Mouse (Mus musculus) intestine, embryonic 16.5 days (tissue): ENCODE measurements at regions not wholly inside any gene's neighbourhood (a gene's known extent, or its start where the extent isn't known, plus 50 kb on each side); places are given as distances from the start of the nearest gene placed in this dataset.
A peak's percentile ranks its signal among the peaks of the same experiment; 100 is the strongest.

Experiments used
- ATAC-seq: fragments of 200-750 bp; cut with Nextera tagmentation; 2 replicates; pipeline ENCODE4 v1.8.0; 2017; ENCODE audit warnings: moderate TSS enrichment, moderate library complexity
- H3K27ac ChIP-seq: fragments of 300-500 bp; sonication (generic); 2 replicates; pipeline ENCODE4 v1.5.1; 2014; ENCODE audit warnings: mild to moderate bottlenecking, low read length
- H3K27me3 ChIP-seq: fragments of 300-500 bp; sonication (generic); replicated peaks from 2 replicates; pipeline ENCODE4 v1.6.1; 2014; ENCODE audit warnings: low read length, control low read depth, mixed read lengths; ENCODE audit not compliant: control insufficient read depth, insufficient read depth
- H3K36me3 ChIP-seq: fragments of 300-500 bp; sonication (generic); 2 replicates; pipeline ENCODE4 v1.6.1; 2014; ENCODE audit warnings: low read length, control low read depth; ENCODE audit not compliant: control insufficient read depth, insufficient read depth
- H3K4me1 ChIP-seq: fragments of 300-500 bp; sonication (generic); 2 replicates; pipeline ENCODE4 v1.6.1; 2014; ENCODE audit warnings: low read length, control low read depth, mixed read lengths; ENCODE audit not compliant: control insufficient read depth, insufficient read depth
- H3K4me2 ChIP-seq: fragments of 300-500 bp; sonication (generic); 2 replicates; pipeline ENCODE4 v1.6.1; 2014; ENCODE audit warnings: low read depth, low read length, control low read depth
- H3K4me3 ChIP-seq: fragments of 300-500 bp; sonication (generic); 2 replicates; pipeline ENCODE4 v1.5.1; 2014; ENCODE audit warnings: mild to moderate bottlenecking, low read length
- H3K9ac ChIP-seq: fragments of 300-500 bp; sonication (generic); 2 replicates; pipeline ENCODE4 v1.6.1; 2014; ENCODE audit warnings: low read depth, low read length
- H3K9me3 ChIP-seq: fragments of 300-500 bp; sonication (generic); 2 replicates; pipeline ENCODE4 v1.6.1; 2016; ENCODE audit warnings: low read length, control low read depth; ENCODE audit not compliant: control insufficient read depth
- WGBS: fragments of 180-500 bp; shearing (Covaris S2); extraction: QIAGEN DNeasy Blood & Tissue Kit; methylation state at CpG from one replicate; pipeline ENCODE4 v1.1.7; 2014; 5-methylcytosine and 5-hydroxymethylcytosine counted together

DNA sequence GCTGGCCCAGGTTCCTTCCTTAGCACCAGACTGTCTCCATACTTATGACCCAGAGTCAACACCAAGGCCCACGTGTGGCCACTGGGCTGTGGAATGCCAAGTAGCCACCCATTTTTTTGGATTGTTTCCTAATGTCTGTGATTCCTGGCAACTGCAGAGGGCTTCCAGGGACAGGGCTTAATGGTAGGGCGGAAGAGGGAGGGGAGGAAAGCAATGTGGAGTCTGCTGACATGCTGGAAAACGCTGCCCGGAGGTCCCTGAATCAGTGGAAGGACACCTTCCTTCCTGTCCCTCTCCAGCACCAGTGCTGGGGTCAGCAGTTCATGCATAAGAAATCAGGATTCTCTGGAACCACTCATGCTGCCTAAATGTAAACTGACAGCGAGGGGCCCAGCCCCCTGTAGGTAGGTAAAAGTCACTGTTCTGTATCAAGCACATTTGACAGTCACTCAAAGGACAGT lies 90.8 kb downstream of the Iyd start:
- Histone ChIP-seq H3K27me3 (no peaks in the 10 kb centered on the region), H3K9me3 (no peaks in the 10 kb centered on the region), H3K4me1 (peaks cover 5% of the 10 kb centered on the region; the same call in 1 of the 2 replicates), H3K4me3 (no peak overlapping the region), H3K9ac (no peak overlapping the region), H3K27ac (no peak overlapping the region), H3K4me2 (no peak overlapping the region), H3K36me3 (no peaks in the 10 kb centered on the region)
- ATAC-seq: peak; percentile 38; the same call in 1 of the 2 replicates
- 33% methylated on average over 5 of the region's 5 CpGs for WGBS

DNA sequence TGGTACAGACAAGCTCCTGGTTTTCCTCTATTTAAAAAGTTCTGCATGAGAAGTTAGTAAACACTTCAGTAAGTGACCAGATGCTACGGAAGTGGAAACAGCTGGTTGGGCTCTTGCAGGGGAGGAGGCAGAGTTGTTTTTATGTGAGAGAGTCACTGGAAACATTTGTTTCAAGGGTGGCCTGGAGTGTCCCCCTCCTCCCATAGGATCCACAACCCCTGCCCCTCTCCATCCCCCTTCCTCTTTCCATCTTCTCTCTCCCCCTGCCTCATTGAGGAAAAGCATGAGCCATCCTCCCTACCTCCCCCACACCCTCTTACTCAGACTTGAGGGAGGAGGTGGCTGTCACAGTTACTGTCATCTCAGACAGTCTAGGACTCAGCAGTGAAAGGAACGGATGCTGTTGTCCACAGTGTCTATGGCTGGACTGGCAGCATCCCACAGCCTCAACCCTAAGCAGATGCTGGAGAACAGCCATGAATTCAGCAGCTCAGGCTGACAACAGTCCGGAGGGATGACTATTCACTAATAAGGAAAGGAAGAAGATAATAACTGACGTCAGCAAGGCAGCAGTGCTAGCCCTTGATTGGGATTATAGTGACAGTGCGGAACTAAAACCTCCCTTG lies 93.9 kb downstream of the Iyd start:
- no peak overlapping the region for H3K9ac ChIP-seq
- no peaks in the 10 kb centered on the region for H3K27me3 ChIP-seq
- H3K4me3 ChIP-seq: no peak overlapping the region
- H3K27ac ChIP-seq: peak overlapping the region; percentile 84
- H3K36me3 ChIP-seq: no peaks in the 10 kb centered on the region
- ATAC-seq: peak; percentile 87
- H3K4me2 ChIP-seq: no peak overlapping the region
- peaks cover 5% of the 10 kb centered on the region; the same call in 1 of the 2 replicates for H3K4me1 ChIP-seq
- WGBS: 44% methylated on average over 5 of the region's 5 CpGs
- no peaks in the 10 kb centered on the region for H3K9me3 ChIP-seq

DNA sequence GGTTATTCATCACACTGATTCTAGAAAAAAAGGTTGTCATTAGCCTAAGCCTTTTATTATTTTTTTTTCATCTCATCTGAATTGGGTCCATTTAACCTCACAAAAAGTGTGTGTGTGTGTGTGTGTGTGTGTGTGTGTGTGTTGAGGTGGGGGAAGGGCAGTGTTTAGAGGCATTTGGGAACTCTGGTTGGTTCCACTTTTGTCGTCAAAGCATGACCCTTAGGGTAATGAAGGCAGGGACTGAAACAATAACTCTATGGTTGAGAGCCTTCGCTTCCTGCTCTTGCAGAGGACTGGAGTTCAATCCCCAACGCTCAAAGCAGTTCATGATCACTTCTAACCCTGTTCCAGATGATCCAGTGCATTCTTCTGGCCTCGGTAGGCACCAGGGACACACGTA lies 96.1 kb upstream of the Plekhg1 start:
- H3K4me3 ChIP-seq: no peak overlapping the region
- no peak overlapping the region for H3K27ac ChIP-seq
- no peaks in the 10 kb centered on the region for H3K36me3 ChIP-seq
- WGBS: 77% methylated on average over 5 of the region's 5 CpGs
- no peaks in the 10 kb centered on the region for H3K27me3 ChIP-seq
- no peak overlapping the region for H3K9ac ChIP-seq
- no peak for ATAC-seq
- H3K9me3 ChIP-seq: no peaks in the 10 kb centered on the region
- H3K4me2 ChIP-seq: no peak overlapping the region
- H3K4me1 ChIP-seq: no peaks in the 10 kb centered on the region

DNA sequence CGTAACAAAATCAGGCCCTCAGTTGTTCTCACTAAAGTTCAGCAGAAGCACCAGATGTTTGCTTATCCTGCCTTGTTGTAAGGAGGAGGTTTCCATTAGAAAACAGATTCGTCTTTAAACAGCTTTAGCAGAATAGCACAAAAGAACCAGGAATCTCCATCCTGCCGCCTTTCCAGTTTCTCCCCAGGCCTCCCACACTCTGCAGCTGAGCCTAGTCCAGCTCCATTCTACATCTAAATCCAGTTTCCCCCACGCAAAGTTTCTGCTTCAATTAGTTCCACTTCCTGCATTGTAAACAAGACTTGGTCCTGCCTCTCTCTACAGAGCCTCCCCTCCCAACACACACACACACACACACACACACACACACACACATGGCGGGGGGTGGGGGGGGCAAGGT lies 95.1 kb upstream of the Plekhg1 start:
- Histone ChIP-seq H3K4me1 (no peaks in the 10 kb centered on the region), H3K9ac (no peak overlapping the region), H3K4me2 (no peak overlapping the region), H3K9me3 (no peaks in the 10 kb centered on the region), H3K27ac (no peak overlapping the region), H3K27me3 (no peaks in the 10 kb centered on the region), H3K36me3 (no peaks in the 10 kb centered on the region), H3K4me3 (no peak overlapping the region)
- ATAC-seq: no peak
- WGBS: 59% methylated on average over 5 of the region's 5 CpGs

DNA sequence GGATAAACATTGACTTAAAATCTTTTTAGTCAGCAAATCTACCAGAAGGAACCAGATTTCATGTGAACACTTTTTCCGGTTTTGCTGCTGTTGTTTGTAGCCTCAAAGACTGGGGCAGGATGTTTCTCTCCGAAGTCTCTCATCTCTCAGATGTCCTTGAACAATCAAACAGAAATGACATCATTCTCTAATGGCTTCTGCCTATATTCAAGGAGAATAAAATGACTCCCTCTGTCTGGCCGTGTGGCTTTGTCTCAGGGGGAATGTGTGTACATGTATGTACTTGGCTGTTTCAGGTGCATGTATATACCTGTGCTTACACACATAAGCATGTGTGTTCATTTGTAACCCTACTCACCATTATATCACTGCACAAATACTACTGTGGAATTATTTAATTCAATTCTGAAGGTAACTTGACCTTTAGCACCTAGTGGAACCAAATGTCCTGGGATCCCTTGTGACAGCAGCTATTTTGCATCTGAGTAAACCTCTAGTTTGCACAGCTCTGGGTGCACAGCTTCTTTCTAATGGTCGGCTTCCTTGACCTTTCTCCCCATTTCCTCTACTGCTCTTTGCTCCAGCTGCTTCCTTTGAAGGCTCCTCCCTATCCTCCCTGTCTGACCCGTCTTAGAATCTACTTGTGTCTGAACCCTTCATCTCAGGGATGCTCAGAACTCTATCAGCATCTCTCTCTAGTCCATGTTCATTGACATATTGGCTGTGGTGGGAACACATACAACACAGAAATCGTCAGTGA lies 93.8 kb upstream of the Plekhg1 start:
- 51% methylated on average over 6 of the region's 6 CpGs for WGBS
- no peak overlapping the region for H3K9ac ChIP-seq

DNA sequence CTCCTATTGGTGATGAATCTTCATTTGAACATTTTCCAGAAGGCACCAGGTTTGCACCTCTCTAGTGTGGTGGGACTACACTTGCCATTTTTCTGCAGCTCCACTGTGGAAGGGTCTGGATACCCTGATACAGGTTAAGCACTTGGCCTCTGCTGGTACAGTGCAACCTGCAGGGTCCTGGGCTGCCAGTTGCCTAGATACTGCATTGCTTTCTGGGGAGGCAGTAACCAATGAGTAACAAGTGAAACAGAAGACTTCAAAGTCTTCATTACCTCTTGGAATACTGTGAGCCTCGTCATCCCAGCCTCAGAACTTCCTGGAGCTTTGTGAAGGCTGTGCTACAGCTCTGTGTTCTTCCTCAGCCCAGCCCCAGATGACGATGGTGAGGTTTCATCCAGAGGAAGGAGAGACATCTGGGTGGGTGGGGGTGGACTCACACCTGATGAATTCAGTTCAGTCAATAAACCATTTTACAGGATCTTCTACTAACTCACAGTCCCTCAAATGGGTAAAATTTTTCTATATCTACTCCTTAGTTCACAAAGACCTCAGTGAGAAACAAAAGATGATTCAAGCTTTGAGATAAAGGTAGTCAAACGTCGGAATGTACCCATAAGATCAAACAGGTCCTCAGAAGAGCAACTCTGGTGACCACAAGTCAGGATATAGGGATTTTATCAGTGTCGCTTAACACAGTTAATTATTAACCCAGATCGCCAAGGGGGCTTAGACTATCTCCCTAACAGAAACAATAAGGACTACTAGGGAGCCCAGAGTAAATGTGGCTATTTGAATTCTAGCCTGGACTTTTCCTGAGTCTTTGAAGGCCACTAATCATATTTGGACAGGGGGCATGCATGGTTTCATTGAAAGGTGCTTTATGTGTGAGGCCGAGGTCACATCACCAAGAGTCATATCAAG lies 92.1 kb upstream of the Plekhg1 start:
- H3K27ac ChIP-seq: no peak overlapping the region

More for the DNA sequence above, 93.8 kb upstream of the Plekhg1 start:
- Histone ChIP-seq H3K4me3 (no peak overlapping the region), H3K27me3 (no peaks in the 10 kb centered on the region), H3K36me3 (no peaks in the 10 kb centered on the region), H3K9me3 (no peaks in the 10 kb centered on the region), H3K4me1 (0 out of 2 replicates have a peak, but pooled peaks cover 2% of the 10 kb centered on the region), H3K27ac (no peak overlapping the region), H3K4me2 (no peak overlapping the region)
- ATAC-seq: no peak

DNA sequence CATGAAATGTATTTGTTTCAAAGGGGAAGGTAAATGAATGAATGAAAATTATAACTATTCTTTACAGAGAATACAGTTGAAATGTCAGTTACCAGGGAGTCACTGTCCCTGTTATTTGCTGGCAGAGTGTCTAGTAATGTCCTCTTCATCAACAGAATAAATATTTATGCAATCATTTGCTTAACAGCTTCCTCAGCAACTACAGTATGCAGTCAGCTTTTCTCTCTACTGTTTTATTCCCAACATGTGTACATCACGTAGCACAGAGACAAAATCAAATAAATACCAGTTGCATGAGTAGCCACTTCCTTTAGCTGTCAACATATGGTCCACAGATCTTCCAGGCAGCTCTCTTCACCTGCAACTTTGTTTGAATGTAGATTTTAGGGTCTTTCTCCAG lies 90.2 kb upstream of the Plekhg1 start:
- 50% methylated on average over 1 of the region's 1 CpGs for WGBS
- no peaks in the 10 kb centered on the region for H3K27me3 ChIP-seq
- H3K9ac ChIP-seq: no peak overlapping the region
- peak overlapping the region; percentile 23; the same call in 1 of the 2 replicates for H3K27ac ChIP-seq
- H3K4me2 ChIP-seq: no peak overlapping the region
- 0 out of 2 replicates have a peak, but pooled peaks cover 2% of the 10 kb centered on the region for H3K4me1 ChIP-seq
- no peak overlapping the region for H3K4me3 ChIP-seq
- no peaks in the 10 kb centered on the region for H3K9me3 ChIP-seq
- no peak for ATAC-seq
- H3K36me3 ChIP-seq: no peaks in the 10 kb centered on the region

More for the DNA sequence above, 92.1 kb upstream of the Plekhg1 start:
- Histone ChIP-seq H3K36me3 (no peaks in the 10 kb centered on the region), H3K4me3 (no peak overlapping the region), H3K27me3 (no peaks in the 10 kb centered on the region), H3K9me3 (no peaks in the 10 kb centered on the region), H3K9ac (no peak overlapping the region), H3K4me1 (0 out of 2 replicates have a peak, but pooled peaks cover 2% of the 10 kb centered on the region), H3K4me2 (no peak overlapping the region)
- WGBS: 50% methylated on average over 7 of the region's 7 CpGs
- ATAC-seq: peak; percentile 54

DNA sequence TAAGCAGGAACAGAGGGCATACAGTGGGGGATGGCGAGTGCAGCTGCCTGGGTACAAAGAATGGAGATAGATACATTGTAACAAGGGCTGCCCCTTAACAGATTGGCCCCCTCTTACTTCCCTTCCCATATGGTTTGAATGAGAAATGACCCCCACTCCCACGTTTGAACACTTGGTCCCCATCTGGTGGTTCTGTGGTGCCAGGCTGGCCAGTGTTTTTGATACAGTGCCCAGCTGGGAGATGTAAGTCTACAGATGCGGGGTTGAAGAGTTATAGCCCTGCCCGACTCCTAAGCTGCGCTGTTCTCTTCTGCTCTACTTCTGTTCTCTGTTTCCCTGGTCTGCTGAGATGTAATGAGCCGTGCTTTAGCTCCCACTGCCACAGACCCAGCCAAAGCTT lies 89.6 kb upstream of the Plekhg1 start:
- H3K36me3 ChIP-seq: no peaks in the 10 kb centered on the region
- H3K4me3 ChIP-seq: no peak overlapping the region
- H3K4me1 ChIP-seq: 0 out of 2 replicates have a peak, but pooled peaks cover 2% of the 10 kb centered on the region
- 76% methylated on average over 6 of the region's 6 CpGs for WGBS
- H3K27me3 ChIP-seq: no peaks in the 10 kb centered on the region
- H3K9me3 ChIP-seq: no peaks in the 10 kb centered on the region
- peak overlapping the region; percentile 23; the same call in 1 of the 2 replicates for H3K27ac ChIP-seq
- no peak overlapping the region for H3K9ac ChIP-seq
- ATAC-seq: no peak
- H3K4me2 ChIP-seq: no peak overlapping the region

DNA sequence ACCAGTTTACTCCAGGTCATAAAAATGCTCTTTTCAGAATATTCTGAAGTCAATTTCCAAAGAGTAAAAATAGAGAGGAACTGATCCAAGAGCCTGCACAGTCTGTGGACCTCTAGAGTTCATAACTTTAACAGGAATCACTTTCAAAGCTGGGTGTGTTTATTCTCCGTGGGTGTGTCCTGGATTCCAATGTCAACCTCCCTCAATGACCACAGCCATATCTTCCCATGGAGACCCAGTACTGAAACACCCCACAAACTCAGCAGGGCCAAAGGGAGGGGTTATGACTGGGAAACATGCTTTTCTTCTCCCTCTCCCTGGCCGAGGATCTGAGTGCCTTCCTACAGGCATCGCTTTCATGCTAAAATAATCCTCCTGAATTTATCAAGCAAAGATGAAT lies 87.6 kb upstream of the Plekhg1 start:
- Histone ChIP-seq H3K27me3 (no peaks in the 10 kb centered on the region), H3K9ac (no peak overlapping the region), H3K4me3 (no peak overlapping the region), H3K9me3 (no peaks in the 10 kb centered on the region), H3K4me1 (0 out of 2 replicates have a peak, but pooled peaks cover 2% of the 10 kb centered on the region), H3K36me3 (no peaks in the 10 kb centered on the region), H3K4me2 (no peak overlapping the region), H3K27ac (no peak overlapping the region)
- no peak for ATAC-seq
- 62% methylated on average over 3 of the region's 3 CpGs for WGBS
